Mouse (Mus musculus): ENCODE measurements around the gene C530025M09Rik.

C530025M09Rik gene

GRCm38 (mm10) chr2:149830536-149831458 lies at the start of gene C530025M09Rik:
Gene C530025M09Rik, minus strand, starts transcription at chr2:149831213.
- no peak for DNase-seq (ENCODE audit: low read depth, low spot score)

GRCm38 (mm10) chr2:149877954-149878353 lies 46.9 kb upstream of the C530025M09Rik start:
- no peak for DNase-seq (ENCODE audit: low read depth, low spot score)

DNA sequence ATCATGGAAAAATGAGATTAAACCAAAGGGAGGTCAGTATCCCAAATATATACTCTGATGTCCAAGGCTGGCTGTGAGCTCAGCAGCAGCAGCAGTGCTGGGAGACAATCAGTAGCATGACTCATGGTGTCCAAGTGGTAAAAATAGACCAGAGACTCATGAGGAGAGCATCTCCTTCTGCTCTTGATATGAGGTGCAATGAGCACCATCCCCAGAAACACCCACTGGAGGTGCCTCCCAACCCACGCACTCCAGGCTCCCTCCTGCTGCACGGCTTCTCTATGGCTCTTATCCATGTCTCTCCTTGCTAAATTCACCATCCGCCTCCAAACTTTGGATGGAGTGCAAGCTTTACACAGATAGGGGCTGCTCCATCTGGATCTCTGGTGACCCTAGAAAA lies 42.3 kb upstream of the C530025M09Rik start:
- DNase-seq (ENCODE audit: low read depth, low spot score): no peak

DNA sequence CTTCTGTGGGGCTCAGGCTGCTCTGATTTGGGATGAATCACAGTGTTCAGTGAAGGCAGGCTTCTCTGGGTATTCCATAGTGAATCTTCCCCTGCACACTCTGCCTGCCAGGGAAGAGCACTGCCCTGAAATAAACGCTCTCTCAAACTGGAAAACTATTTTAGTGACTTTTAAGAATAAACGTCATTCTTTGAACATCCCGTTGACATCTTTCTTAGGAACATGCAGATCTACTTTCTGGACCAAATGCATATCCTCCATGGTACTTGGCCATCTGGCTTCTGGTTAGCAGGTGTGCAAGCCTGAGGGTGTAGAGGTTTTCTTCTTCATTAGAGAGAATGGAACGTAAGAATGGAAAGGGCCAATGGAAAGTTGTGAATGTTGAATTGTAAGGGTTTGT lies 41.5 kb upstream of the C530025M09Rik start:
- DNase-seq (ENCODE audit: low read depth, low spot score): no peak

DNA sequence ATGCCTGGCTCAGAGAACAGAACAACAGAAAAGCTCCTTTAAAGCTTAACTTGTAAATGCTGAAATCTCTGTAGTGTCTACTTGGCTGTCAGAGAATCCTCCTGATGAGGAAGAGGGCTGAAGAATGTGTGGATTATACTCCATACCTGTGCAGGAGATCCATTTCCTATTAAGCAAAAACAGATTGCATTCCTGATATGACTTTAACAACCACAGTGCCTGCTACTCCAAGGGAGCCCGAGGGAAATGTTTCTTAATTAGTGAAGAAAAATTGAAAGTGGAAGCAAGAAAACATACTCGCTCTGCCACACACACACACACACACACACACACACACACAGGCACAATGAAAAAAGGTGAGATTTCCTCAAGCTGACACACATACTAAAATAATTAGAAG lies 39.5 kb upstream of the C530025M09Rik start:
- no peak for DNase-seq (ENCODE audit: low read depth, low spot score)

DNA sequence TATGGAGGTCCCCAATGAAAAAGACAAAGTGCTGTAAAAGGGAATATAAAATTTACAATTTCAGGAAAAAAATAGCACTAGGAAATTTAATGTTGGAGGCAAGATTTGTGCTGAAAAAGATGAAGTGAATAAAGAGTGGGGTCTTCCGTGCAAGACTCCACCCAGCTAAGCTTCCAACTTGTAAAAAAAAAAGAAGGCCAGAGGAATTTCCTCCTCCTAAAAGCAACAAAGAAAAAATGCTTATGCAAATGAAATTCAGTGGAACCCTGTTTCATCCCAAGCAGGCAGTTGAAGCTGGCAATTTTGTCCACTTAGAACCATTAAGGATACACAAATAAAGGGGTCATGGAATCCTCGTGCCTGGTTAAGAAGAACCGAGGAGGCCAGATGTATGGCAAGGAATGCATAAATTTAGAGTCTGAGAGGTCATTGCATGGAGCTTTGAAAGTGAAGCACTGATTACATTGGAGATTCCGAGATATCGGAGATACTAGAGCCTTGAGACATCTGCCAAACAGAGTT lies 35.0 kb upstream of the C530025M09Rik start:
- DNase-seq (ENCODE audit: low read depth, low spot score): no peak

- no peak for DNase-seq (ENCODE audit: low read depth, low spot score)
Measured at GRCm38 (mm10) chr2:149861002-149861401, 30.0 kb upstream of the C530025M09Rik start.

DNA sequence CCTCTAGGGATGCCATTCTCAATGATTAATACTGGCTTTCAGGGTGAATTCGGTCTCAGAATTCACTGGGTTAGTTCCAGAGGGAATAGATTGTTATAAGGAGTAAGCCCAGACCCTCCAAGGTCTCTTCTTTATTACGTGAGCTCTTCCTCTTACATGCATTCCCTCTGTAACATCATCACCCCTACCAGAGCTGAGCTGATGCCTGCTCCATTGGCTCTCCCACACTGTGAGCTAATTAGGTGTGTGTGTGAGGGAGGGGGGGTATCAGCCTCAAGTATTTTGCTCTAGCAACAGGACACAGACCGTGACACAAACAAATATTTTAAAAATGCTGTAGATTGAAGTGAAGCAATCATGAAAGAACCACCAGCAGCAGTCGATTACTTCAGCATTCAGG lies 17.8 kb upstream of the C530025M09Rik start:
- no peak for DNase-seq (ENCODE audit: low read depth, low spot score)

DNA sequence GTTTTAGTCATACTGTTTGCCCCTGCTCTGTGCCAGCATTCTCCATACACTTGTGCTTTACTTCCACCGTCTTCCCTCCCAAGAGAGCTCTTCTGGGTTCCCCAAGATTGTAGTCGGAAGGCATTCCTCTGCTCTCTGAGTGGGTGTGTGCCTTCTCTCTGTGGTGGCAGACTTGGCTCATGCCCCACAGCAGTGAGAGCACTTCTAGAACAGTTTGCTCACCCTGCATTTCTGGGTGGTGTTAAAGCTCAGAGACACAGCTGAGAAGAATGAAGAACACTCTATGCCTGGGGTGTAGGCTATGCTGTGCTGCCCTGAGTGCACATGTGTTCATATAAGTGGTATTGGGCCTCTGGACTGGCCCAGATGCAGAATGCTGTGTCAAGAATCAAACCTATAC lies 13.6 kb upstream of the C530025M09Rik start:
- no peak for DNase-seq (ENCODE audit: low read depth, low spot score)

- DNase-seq (ENCODE audit: low read depth, low spot score): no peak
Measured at GRCm38 (mm10) chr2:149839666-149840065, 8.7 kb upstream of the C530025M09Rik start.

- no peak for DNase-seq (ENCODE audit: low read depth, low spot score)
Measured at GRCm38 (mm10) chr2:149836471-149837135, 5.6 kb upstream of the C530025M09Rik start.

DNA sequence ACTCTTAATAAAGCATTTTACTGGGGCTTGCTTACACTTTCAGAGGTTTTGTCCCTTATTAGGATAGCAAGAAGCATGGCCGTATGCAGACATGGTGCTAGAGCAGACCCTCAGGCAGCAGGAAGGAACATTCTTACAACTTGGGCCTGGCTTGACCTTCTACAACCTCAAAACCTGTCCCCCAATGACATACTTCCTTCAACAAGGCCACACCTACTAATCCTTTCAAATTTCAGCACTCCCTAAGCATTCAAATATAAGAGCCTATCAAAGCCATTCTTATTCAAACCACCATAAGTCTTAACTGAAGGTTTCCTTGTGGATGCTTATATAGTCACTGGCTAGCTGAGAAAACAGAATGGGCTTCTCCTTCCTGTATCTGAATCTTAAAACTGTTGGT lies 4.1 kb upstream of the C530025M09Rik start:
- DNase-seq (ENCODE audit: low read depth, low spot score): no peak

DNA sequence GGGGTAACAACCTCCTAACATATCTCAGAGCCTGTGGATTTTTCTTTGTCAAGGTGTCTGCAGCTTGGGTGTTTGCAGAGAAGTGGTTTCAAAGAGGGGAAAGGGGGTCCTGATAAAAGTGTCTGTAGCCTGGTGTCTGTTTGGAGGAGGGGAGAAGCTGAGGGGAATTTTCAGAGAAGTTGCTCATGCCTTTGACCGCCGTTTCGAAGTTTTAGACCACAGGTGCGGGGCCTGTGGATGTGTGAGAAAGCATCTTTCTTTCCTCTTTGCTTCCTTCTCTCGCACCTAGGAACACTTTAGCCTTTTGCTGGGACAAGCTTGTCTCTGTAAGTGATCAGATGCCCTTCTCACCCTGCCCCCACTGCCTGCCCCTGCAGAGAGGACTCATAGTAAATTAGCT lies 1.3 kb upstream of the C530025M09Rik start:
- no peak for DNase-seq (ENCODE audit: low read depth, low spot score)

DNA sequence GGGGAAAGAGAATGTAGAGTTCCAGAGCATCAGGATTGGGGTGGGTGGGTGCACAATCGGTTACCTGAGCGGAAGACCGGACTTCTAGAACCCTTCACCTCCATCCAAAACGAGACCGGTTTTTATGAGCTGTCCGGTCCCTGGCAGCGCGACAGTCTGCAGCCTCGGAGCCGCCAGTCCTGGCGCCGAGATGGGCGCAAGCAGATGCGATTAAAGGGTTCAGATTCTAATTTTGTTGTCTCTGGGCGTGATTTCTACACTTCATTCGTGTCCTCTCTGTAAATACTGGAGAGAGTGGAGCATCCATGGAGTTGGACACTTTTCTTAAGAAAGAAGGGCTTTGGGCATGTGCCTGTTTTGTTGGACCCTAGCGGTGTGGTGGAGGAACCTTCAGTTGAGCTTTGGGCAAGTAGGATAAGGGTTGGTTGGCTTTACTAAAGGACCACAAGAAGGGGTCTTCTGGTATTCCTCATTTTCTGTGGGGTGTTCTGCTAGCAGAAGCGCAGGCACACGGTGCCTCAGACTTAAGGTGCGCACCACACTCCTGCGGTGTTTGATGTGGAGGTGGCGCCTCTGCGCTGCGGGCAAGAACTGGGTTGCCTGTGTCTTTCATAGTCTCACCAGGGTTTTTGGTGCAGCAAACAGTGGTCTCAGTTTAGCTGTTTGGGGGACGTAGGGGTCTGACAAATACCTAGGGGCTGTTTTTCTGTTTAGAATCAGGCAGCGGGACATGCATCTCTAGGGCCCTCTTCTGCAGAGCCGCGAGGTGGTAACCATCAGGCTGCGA lies 639 bp upstream of the C530025M09Rik start:
- DNase-seq (ENCODE audit: low read depth, low spot score): no peak

DNA sequence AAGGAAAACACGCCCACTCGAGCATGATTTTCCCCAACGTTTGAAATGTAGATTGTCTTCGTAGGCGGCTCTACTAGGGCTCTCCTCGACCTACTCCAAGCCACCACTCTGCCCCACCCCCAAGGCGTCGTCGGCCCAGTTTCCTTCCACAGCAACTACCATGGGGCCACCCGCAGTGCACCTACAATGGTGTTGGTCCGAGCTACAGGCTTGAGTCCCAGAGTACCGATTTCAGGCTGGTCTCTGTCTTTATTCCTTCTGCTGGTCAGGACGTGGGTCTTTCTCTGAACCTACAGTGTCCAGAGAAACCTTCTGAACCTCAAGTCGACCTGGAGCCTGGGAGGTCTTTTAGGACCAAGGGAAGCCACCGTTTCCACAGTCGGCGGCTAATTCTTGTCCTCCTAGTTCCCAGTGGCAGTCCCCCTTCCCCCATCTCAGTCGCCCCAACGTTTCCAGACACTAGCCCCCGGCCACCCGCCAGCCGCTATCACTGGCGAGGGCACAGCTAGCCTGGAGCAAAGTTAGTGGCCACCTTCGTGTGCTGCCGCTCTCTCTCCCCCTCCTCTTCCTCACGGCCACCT lies 968 bp downstream of the C530025M09Rik start:
- DNase-seq (ENCODE audit: low read depth, low spot score): no peak

GRCm38 (mm10) chr2:149828911-149829310 lies 2.1 kb downstream of the C530025M09Rik start, which contains the start of gene Syndig1:
Gene Syndig1, plus strand, starts transcription at chr2:149829211.
- no peak for DNase-seq (ENCODE audit: low read depth, low spot score)

GRCm38 (mm10) chr2:149820201-149820600 lies 10.8 kb downstream of the C530025M09Rik start:
- DNase-seq (ENCODE audit: low read depth, low spot score): no peak

- DNase-seq (ENCODE audit: low read depth, low spot score): no peak
Measured at GRCm38 (mm10) chr2:149819751-149820150, 11.3 kb downstream of the C530025M09Rik start.

DNA sequence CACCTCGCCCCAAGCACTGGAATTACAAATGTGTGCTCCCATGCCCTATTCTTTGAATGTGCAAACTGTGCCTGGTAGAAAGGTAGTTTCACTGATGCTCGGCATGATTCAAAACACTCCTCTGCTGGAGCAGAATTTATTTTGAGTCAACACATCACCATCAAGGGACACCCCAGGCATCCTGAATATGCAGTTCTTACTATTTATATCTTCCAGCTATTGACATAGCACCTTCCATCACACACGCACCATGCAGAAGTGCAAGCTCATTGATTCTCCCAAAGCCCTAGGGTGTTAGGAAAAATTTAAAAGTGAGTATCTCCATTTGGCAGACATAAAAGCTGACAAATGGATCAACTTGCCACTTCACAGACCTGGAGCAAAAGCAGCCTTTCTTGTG lies 12.6 kb downstream of the C530025M09Rik start:
- DNase-seq (ENCODE audit: low read depth, low spot score): no peak

- no peak for DNase-seq (ENCODE audit: low read depth, low spot score)
Measured at GRCm38 (mm10) chr2:149812899-149813298, 18.1 kb downstream of the C530025M09Rik start.

DNA sequence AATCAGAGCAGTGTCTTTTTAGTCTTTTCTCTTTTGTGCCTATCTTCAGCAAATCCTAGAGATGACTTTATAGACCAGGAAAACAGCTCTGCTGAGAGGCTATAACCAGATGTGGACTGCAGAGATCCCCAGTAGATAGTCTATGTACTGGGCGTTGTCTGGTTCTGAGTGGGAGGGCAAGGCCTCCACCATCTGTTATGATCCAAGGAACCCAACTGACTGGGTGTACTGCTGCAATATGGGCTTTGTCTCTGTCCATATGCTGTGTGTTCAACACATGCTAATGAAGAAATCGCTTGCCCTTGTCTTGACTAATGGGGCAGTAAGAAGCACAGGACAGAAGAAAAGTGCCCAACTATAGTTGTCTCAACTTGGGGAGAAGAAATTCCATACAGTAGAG lies 25.8 kb downstream of the C530025M09Rik start:
- no peak for DNase-seq (ENCODE audit: low read depth, low spot score)

Data from retina, adult 2 months (tissue).